Mouse (Mus musculus): ENCODE data around the gene 4921536K21Rik.

The 4921536K21Rik gene

DNA sequence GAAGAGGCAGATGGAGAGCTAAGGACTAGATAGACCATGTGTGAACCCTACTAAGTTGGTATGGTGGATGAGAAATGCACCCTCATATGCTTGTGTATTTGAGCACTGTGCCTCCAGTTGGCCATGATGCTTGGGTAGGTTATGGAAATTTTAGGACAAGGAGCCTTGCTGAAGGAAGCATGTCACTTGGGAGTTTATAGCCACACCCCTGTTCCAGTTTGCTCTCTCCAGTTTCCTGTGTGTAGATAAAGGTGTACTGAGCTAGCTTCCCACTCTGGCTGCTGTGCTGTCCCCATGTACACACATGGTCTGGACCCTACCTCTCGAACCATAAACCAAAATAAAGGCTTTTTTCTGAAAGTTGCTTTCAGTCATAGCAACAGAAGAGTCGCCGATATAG lies 40.7 kb downstream of the 4921536K21Rik start:
- no peak for DNase-seq (ENCODE audit: low read depth)

DNA sequence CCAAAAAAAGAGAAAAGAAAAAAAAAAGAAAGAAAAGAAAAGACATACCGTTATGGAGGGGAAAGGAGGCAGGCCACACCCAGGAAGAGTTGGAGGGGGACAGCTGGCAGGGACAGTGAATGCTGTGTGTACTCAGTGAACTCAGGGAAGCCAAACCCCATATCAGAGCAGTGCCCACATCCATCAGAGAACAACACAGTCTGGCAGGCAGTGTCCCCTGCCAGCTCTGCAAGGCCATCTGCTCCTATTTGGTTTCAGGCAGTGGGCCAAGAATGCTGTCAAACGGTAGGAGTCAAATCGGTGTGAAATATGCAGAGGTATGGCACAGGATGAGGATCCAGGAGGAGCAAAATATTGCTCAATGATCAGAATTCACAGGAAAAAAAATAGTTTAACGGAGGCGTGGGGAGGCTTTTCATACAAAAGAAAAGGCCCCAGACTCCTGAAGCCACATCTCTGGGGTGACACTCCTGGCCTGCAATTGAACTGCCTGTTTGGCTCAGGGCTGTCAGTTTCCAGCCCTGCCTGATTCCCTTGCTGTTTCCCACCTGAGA lies 41.3 kb downstream of the 4921536K21Rik start:
- peak; percentile 67 for DNase-seq (ENCODE audit: low read depth)

DNA sequence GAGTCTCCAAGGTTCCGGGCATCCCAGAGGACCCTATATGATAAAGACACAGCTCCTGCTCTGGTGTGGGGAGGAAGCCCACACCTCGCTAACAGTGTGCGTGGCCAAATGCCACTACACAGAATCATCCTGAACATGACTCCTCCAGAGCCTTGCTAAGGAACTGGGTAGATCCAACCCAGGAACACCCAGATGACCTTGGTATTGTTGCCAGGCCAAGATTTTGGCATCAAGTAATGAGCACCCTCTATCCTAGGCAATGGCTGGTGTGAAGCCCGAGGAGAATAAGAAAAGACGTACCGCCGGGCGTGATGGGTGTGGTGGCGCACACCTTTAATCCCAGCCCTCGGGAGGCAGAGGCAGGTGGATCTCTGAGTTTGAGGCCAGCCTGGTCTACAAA lies 41.9 kb downstream of the 4921536K21Rik start:
- no peak for DNase-seq (ENCODE audit: low read depth)

DNA sequence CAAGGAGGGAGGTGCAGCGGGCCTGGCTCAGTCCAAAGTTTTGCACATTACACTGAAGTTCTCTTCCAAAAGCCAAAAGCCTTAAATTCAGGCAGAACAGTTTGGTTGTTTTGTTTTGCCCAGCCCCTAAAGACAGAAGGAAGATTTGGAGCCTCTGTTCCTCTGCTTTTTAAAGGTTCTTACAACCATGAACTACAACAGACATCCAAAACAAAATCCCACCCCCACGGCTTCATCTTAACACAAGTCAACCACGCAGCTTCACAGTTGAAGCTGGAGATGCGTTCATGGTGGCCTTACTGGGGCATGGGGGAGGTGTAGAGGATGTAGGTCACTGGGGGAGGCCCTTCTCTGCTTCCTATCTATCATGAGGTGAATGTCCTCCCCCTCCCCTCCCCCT lies 43.0 kb downstream of the 4921536K21Rik start:
- DNase-seq (ENCODE audit: low read depth) = no peak

DNA sequence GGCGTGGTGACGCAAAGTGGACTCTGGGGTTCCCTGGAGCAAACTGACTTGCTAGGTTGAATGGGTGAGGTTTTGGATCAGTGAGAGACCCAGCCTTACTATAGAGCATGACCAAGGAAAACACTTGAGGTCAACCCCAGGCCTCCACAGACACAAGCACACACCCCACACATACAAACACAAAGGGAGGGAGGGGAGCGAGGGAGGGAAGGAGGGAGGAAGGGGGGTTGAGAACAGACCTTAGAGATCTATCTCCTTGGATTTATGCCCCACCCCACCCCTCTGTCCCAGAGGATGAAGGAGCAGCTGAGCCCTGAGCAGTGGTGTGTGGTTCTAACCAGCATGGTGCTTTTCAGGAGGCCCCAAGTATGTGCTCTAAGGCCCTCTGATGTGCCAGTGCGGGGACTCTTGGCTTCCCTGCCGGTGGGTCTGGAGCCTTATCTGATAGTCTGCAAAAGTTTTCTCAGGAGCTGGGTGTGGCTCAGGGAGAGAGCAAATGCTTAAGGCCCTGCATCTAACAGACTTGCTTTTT lies 44.1 kb downstream of the 4921536K21Rik start:
- DNase-seq (ENCODE audit: low read depth) = no peak

DNA sequence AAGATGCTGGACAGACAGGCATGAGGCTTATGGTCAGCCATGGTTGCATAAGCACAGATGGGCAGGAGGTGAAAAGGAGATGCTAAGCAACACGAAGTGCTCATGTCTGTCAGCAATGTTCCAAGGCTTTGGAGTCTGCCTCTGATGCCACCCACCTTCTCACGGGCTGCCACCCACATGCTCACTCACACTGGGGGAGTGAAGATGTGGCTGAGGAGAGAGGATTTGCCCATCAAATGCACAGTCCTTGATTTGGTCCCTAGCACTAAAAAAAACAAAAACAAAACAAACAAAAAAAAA lies 44.6 kb downstream of the 4921536K21Rik start:
- DNase-seq (ENCODE audit: low read depth) = no peak

DNA sequence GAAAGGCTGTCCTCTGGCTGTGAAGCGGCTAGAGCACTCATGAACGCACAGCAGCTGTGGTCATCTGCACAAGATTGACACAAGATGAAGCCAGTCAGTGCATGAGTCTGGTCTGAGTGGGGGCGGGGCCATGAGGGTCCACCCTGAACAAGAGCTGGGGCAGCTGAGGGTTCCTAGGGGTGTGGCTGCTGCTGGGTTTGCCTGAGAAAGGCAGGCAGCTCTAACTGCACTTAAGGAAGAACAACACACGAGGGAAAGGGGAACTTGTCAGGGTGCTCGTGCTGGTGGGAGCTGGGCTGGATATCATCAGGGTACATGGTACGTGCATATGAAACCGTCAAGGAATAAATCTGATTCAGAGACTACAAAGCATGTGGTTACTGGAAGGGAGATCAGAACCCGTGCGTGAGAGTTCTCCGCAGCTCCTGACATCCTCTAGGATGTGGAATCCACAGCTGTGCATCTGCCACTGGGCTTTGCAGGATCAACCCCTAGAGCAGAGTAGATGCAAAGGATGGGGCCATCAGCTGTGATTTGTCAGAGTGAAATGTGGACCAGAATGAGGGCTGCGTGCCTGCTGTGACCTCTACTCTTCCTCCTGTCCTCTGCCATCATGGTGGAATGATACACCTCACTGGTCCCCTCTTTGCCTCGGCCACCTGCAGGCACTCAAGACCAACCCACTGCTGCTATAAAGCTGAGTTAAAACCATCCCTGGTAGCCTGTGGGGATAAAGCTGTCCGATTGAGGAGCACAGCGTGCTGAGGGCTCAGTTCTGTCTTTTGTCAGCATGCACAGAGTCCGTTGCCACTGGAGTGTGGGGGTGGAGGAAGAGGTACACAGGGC lies 45.2 kb downstream of the 4921536K21Rik start:
- DNase-seq (ENCODE audit: low read depth) = no peak

DNA sequence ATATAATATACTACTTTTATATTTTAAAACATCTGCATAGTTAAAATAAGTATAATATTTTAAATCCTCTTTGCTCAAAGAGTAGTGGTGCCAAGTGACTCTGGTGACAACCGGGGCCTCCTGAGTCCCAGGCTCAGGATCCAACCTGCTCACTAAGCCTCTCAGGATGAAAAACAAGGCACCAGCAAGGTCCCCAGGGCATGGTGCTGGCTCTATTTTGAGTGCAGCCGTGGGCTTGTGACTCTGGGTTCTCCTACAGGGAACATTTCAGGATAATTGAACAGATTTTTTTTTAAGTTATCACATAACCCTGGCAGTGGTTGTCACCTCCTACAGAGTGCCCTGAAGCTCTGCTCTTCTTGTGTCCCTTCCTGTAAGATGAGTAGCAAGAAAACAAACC lies 48.5 kb downstream of the 4921536K21Rik start:
- DNase-seq (ENCODE audit: low read depth) = no peak

DNA sequence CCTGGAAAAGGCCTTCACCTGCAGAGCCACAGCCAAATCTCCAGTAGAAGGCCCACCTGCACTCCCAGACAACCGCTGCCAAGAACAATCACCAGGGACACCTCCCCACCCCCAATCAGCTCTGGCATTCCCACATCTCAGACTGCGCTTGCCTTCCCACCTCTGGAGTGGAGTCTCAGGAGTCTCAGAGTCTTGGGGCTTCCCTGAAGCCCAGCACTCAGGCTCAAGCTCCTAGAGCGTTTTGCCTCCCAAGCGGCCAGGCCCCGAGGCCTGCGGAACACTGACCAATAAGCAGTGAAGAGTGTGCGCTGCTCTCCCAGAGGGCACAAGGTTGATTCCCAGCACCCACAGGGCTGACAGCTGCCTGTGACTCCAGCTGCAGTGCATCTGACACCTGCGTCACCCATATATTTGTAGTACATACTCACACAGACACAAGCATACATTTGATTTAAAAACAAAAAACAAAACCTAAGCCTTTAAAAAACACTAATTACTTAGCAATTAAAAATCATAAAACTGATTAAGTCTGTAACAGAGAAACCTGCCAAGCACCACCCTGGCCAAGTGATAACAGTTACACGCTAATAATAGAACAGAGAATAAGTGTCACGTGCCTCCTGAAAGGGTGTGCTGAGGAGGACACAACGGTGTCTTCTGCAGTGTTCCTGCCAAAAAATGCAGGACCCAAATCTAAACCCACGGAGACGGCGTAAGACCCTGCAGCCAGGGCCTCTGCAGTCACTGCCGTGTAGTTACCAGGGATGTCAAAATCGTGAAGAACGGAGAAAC lies 50.8 kb downstream of the 4921536K21Rik start:
- no peak for DNase-seq (ENCODE audit: low read depth)
